Mouse (Mus musculus): ENCODE measurements at regions not wholly inside any gene's neighbourhood (a gene's known extent, or its start where the extent isn't known, plus 50 kb on each side); places are given as distances from the start of the nearest gene placed in this dataset.

DNA sequence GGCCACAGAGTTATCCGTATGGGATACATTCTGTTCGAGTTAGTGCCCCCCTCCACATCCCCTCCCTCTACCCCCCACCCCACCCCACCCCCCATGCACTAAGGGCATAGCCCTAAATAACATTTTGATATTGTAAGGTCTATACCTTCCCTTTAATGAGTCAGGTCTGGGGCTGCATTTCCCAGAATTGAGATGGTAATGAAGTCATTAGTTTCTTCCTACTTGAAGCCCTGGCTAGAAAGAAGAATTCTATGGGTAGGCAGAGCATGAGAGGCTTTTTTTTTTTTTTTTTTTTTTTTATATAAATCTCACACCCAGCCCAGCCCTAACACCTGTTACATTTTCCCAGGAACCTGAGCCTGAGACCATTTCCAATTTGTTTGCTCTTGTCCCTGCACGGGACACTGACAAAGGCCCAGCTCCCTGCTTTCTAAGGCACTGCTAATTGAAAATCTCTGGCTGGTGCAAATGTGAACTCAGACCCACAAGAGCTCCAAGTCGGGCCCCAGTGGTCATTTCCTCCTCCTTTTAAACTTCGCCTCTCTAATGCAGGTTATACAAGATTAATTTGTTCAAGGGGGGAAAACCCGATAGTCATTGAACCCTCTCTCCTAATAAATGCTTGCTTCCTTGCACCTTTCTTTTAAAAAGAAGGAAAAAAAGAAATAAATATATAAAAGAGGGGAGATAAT is 106.5 kb upstream of the Id4 start:
- intact Hi-C loops (cut with DNase I) = no loop called here
- no peak for DNase-seq

DNA sequence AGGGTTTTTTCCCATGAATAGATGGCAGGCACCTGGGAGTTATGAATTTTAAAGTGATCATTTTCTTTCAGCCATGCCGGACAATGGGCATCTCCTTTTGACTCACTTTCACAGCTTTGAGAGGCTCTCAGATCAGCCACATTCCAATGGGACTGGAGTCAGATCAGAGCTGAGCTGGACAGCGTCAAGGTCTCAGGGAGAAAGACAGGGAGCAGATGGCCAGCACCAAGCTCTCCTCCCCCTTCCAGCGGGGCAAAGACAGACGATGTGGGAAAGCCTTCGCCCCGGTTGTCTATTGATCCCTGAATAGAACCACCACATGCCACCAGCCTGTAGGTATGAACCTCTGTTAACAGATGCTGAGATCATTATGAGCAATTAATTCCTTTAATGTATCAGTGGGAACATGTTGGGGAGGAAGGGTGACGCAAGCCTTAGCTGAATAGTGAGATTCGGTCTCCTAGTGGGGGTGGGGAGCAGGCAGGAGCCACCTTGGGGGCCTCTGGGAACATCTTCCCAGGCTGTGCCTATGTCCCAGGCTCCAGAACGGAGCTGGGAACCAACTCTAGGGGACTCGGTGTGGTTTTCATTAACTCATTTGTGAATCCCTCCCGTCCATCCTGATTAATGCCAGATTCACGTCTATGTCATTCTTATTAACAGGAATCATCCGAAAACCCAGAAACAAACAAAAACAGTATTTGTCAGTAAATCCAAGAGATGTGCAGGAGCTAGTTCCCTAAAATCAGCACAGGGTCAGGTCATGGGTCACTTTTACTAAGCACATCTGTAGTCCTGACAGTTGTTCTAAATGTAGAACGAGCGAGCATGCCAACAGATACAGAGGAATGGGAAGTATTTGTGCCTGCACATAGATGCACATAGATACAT is 101.8 kb upstream of the Id4 start:
- intact Hi-C loops (cut with DNase I) = no loop called here
- peak in 1 of 2 experiments; percentile 7 for DNase-seq

DNA sequence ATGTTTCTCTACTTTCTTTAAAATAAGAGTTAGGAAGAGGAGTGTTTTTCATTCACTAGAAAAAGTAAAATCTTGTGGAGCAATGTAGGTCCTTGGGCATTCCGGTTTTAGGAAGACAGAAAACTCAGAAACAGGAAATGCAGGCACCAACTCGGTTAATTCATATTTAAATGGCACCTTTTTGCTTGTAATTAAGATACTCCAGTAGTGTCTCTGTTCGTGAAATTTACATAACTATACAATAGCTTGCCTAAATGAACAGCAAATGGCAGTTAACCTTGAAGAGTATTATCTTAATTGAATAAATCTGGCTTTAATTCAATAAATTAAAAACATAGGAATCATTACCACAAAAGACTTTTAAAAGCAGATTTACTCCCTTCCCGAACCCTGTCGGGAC is 100.9 kb upstream of the Id4 start:
- DNase-seq = no peak
- intact Hi-C loops (cut with DNase I) = no loop called here

DNA sequence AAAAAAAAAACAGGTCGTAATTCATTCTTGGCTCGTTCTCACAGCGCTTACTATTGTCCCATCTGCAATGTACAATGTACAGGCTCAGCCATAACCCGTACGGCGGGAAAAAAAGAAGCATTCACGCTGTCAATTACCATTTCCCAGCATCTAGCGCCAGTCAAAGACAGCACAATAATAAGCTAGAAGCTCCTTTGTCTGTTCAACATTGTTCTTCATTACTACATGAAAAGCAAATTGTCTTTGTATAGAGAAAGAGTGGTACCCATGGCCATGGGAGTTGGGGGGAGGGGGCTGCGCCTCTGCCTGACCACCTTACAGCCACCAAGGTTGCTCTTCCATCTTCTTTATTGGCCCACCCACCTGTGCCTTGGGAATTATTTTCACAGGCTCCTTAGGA is 99.7 kb upstream of the Id4 start:
- no peak for DNase-seq
- intact Hi-C loops (cut with DNase I) = no loop called here

DNA sequence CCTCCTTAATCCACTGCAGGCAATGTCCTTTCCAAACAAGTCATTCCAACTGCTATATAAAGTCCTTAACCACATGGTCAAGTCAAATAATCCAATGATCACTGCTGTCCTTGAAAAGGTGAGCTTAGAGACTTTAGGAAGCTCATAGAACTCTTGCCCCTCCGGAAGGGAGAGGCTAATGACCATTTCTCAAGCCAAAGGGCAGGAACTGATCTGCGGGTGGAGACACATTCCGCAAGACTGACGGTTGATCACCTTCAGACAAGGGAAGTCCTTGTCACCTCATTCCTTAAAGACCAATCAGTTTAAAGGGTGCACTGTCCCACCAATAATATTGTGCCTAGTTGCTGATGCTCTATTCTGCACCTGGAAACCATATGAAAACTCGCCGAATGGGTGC is 96.4 kb upstream of the Id4 start:
- no peak for DNase-seq
- intact Hi-C loops (cut with DNase I) = no loop called here

DNA sequence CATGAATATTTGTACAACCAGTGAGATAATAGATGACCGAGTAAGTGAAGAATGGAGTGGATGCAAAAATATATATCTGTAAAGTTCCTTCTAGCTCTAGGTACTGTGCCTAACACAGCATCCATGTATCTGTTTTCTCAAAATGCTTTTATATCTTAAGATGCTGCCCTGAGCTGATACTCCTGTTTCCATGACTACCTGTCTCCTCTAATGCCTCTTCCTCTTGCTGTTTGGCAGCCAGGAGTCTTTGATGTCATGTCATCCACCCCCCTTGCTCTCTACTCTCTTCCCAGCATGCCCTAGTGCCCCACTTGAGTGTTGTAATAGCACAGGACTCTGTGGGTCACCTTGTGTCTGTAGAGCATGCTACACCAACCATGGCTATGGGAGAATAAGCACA is 95.2 kb upstream of the Id4 start:
- intact Hi-C loops (cut with DNase I) = no loop called here
- DNase-seq = no peak

DNA sequence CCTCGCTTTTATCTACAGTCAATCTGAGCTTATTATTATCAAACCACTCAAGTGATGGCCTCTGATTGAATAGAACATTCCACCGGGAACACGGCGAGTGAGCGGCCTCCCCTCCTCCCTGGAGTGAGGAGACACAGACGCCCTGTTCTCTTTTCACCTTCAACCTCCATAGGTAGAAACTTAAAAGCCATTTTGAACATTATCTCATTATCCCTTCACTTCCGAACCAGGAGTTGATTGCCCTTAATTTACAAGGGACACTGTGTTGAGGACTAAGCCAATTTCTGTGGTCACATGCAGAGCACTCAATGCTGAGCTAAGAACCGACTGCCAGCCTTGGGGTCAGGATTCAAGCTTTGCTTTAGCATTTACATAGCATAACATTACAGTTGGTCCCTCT is 93.1 kb upstream of the Id4 start:
- intact Hi-C loops (cut with DNase I) = no loop called here
- no peak for DNase-seq

DNA sequence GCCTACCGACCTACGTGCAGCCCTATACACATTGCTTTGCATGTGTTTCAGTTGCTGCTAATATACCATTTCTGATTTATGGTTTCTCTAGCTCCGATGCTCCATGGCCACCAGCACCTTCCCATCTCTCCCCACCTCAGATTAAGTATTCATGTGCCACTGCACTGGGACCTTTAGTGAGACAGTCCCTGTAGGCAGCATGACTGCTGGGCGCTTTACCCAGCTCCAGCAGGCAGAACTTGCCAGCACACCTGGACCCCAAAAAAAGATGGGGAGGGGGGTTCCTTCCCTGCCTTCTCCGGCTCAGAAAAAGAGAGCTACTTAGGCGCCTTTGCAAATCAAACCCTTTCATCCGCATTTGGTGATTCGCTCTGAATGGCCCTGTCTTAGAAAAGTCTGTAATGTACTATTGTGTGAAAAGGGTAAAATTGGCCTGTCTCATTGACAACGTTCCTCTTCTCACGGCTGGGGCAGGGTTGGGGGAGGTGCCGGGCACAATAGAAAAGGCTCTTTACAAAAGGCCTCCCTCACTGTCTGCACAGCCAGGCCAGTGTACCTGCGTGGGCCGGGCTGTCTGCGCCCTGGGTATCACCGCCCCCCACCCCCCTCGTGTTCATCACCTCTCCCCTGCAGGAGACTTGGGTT is 89.6 kb upstream of the Id4 start:
- no peak for DNase-seq
- intact Hi-C loops (cut with DNase I) = no loop called here

DNA sequence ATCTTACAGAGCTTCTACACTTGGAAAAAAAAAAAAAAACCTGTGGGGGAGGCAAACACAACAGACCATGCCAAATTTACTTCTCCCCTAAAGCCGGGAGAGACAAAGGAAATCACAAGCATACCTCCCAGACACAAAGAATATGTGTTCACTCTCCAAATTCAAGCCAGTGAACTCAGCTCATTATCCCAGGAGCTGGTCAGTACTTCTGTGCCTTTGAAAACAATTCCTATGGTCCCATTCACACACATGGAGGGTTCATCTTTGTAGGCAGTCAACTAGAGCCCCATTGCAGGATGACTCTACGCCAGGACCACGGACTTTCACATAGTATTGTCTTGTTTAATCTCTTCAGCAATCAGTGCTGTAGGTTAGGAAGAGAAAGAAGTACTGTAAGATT is 89.0 kb upstream of the Id4 start:
- intact Hi-C loops (cut with DNase I) = no loop called here
- no peak for DNase-seq

DNA sequence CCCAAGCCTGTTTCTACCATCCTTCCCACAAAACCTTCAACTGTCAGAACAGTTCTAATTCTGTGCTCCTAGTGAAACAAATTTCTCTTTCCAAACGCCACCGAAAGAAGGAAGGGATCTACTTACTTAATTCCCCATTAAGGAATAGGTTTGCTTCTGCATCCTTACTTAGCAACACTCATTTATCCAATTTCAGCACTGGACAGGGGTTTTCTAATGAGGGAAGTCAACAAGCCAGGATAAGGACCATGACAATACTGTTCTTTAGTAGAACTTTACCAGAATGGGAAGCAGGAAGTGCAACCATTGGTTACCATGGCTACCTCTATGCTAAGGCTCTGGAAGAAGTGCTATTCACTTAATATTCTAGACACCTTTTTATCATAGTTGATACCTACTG is 68.6 kb upstream of the Id4 start:
- intact Hi-C loops (cut with DNase I) = no loop called here
- no peak for DNase-seq

DNA sequence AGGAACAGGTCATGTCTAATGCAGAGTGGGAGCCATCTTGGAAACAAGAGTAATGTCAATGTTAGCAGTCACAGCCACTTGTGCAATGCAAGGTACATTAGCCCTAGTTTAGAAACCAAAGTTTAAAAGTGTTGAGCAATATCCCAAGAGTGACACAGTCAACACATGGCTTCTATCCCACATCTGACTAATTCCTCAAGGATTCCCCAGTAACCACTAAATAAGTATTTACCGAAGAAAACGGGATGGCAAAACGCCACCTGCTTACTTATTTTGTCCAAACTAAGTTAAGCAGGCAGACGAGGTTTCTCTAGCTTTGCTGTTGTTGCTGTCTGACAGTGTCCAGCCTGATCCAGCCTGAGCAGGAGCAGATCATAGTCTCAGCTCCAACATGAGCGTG is 67.1 kb upstream of the Id4 start:
- intact Hi-C loops (cut with DNase I) = no loop called here
- peak; percentile 5 to 13 for DNase-seq

DNA sequence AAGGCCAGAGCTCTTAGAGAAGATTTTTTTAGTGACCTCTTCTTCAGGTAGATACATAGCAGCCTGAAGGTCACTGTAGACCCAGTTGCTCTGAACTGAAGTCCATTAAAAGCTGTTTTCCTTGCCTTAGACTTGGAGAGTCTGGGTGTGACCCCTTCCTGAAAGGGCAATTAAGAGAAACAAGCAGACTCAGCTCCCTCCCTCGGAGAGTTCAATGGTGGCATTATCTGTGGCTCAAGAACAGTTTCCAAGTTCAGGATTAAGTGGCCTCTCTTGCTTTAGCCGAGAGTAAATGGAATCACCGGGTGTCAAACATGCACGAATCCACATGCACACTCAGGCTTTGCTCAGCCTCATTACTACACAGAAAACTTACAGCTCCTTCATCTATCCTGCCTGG is 53.2 kb upstream of the Id4 start:
- intact Hi-C loops (cut with DNase I) = no loop called here
- no peak for DNase-seq

All from heart, postnatal 14 days (tissue).